Mouse (Mus musculus) liver, postnatal 0 days (tissue): ENCODE measurements around the gene Slc24a2. TPM values are rescaled to one million over a fixed set of nuclear protein-coding genes. Genes with fewer than 3 reads are reported as not detected.

Experiments used
- ATAC-seq: fragments of 200-750 bp; cut with Nextera tagmentation; 2 replicates; pipeline ENCODE4 v1.8.0; 2017; ENCODE audit warnings: mild to moderate bottlenecking, moderate library complexity
- DNase-seq: peaks from one replicate; pipeline ENCODE4 v3.0.0-alpha.2; 2016
- H3K27ac ChIP-seq: fragments of 300-500 bp; sonication (generic); 2 replicates; pipeline ENCODE4 v1.5.1; 2014; ENCODE audit warnings: antibody characterized with exemption, moderate library complexity, mild to moderate bottlenecking, low read depth
- H3K27me3 ChIP-seq: fragments of 300-500 bp; sonication (generic); 2 replicates; pipeline ENCODE4 v1.6.1; 2014; ENCODE audit warnings: low read length, control low read depth, mixed read lengths; ENCODE audit not compliant: insufficient read depth
- H3K36me3 ChIP-seq: fragments of 300-500 bp; sonication (generic); replicated peaks from 2 replicates; pipeline ENCODE4 v1.6.1; 2014; ENCODE audit warnings: mild to moderate bottlenecking, control low read depth, low read length, moderate library complexity, mixed read lengths; ENCODE audit not compliant: insufficient read depth
- H3K4me1 ChIP-seq: fragments of 300-500 bp; sonication (generic); 2 replicates; pipeline ENCODE4 v1.6.1; 2014; ENCODE audit warnings: antibody characterized with exemption, mild to moderate bottlenecking, control low read depth; ENCODE audit not compliant: insufficient read depth
- H3K4me2 ChIP-seq: fragments of 300-500 bp; sonication (generic); 2 replicates; pipeline ENCODE4 v1.6.1; 2014; ENCODE audit warnings: low read depth, mild to moderate bottlenecking, low read length, moderate library complexity, mixed read lengths
- H3K4me3 ChIP-seq: fragments of 300-500 bp; sonication (generic); 2 replicates; pipeline ENCODE4 v1.5.1; 2014; ENCODE audit warnings: low read depth, low read length
- H3K9ac ChIP-seq: fragments of 300-500 bp; sonication (generic); replicated peaks from 2 replicates; pipeline ENCODE4 v1.6.1; 2014; ENCODE audit warnings: mild to moderate bottlenecking, moderate library complexity
- H3K9me3 ChIP-seq: fragments of 300-500 bp; sonication (generic); 2 replicates; pipeline ENCODE4 v1.6.1; 2016; ENCODE audit warnings: mild to moderate bottlenecking, control low read depth, low read length, mixed read lengths
- CTCF ChIP-seq: sonication (generic); IDR thresholded peaks from 2 replicates; pipeline ENCODE4 v1.5.1; 2016; ENCODE audit warnings: antibody characterized with exemption, low read depth
- EP300 ChIP-seq: IDR thresholded peaks from 2 replicates; pipeline ENCODE4 v1.6.1; 2016; ENCODE audit warnings: antibody characterized with exemption, low read depth, mild to moderate bottlenecking
- WGBS: fragments of 180-500 bp; shearing (Covaris S2); extraction: QIAGEN DNeasy Blood & Tissue Kit; methylation state at CpG from one replicate; pipeline ENCODE4 v1.1.7; 2014; ENCODE audit not compliant: insufficient replicate concordance; 5-methylcytosine and 5-hydroxymethylcytosine counted together
- polyA plus RNA-seq: library from polyadenylated mRNA; unstranded; fragments of >200 nt; fragmentation: Nextera tagmentation; extraction: Ambion mirVana; gene quantifications from 2 replicates; pipeline ENCODE4 v1.2.1, GENCODE M21; 2015

Gene Slc24a2
- polyA plus RNA-seq, 1 experiment from 2014 or later: not detected

DNA sequence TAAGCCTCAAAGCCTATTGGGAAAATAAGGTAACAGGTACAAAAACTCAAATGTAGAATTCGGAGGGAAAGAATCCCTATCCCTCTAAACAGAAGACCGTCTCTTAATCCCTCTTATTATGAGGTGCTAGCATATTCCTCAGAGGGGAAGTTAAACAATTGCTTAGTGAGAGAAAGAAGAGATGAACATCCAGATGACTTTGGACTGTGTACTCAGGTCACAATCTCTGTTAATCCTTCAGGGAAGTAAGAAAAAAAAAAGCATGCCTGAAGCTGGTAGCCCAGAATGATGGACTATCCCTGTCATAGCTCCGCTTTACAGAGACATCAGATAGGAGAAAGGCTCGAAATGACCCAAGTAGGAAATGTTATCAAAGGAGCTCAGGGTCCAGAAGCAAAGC, 151.0 kb downstream of the Slc24a2 start:
- Histone ChIP-seq H3K4me1 (no peaks in the 10 kb centered on the region), H3K9me3 (no peaks in the 10 kb centered on the region), H3K36me3 (no peaks in the 10 kb centered on the region), H3K4me3 (no peak overlapping the region), H3K27ac (no peak overlapping the region), H3K27me3 (no peaks in the 10 kb centered on the region), H3K9ac (no peak overlapping the region), H3K4me2 (no peak overlapping the region)
- WGBS: 70% methylated on average over 4 of the region's 4 CpGs
- DNase-seq (no peak), ATAC-seq (no peak)
- no peak for TF ChIP-seq EP300
- no peak for TF ChIP-seq CTCF

DNA sequence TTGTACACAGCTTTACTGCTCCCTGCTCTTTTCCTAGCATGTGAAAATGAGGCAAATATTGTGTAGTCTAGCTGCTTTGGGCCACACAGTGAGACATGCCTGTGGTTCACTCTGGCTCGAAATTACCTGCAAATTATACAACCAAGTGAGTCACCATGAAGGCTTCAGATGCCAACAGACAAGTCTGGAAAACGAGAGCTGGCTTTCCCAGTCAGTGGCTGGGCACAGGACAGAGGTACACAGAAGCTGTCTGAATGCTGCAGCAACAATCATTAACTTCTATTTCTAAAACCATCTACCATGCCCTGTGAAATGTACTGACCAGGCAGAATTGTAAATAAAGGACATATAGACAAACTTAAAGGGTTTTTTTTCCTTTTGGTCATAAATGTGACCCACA, 151.6 kb downstream of the Slc24a2 start:
- Histone ChIP-seq H3K9me3 (no peaks in the 10 kb centered on the region), H3K9ac (no peak overlapping the region), H3K27me3 (no peaks in the 10 kb centered on the region), H3K27ac (no peak overlapping the region), H3K4me2 (no peak overlapping the region), H3K36me3 (no peaks in the 10 kb centered on the region), H3K4me3 (no peak overlapping the region), H3K4me1 (no peaks in the 10 kb centered on the region)
- no peak for ATAC-seq
- no peak for DNase-seq
- WGBS: 41% methylated on average over 2 of the region's 2 CpGs
- TF ChIP-seq EP300 (no peak), CTCF (no peak)

DNA sequence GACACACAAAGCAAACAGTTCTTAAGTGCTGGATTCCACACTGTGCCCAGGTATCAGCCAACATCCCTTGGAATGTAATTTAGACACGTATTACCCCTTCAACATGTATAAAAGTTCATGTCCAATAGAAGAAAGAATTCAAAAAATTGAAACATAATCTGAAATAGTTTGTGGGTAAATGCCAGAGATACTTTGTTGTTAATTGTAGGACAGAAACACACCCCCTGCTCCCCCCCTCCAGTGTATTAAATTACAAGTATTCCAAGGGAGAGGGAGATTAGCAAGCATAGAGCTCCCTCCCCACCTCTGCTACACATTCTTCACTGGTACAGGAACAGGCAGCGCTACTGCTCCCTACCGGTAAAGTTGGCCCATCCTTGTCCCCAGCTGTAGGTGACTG, 154.5 kb downstream of the Slc24a2 start:
- Histone ChIP-seq H3K9me3 (no peaks in the 10 kb centered on the region), H3K9ac (no peak overlapping the region), H3K4me2 (no peak overlapping the region), H3K27me3 (no peaks in the 10 kb centered on the region), H3K4me3 (no peak overlapping the region), H3K36me3 (no peaks in the 10 kb centered on the region), H3K27ac (no peak overlapping the region), H3K4me1 (no peaks in the 10 kb centered on the region)
- ATAC-seq (no peak), DNase-seq (no peak)
- TF ChIP-seq CTCF: no peak
- TF ChIP-seq EP300: no peak
- 61% methylated on average over 3 of the region's 3 CpGs for WGBS

DNA sequence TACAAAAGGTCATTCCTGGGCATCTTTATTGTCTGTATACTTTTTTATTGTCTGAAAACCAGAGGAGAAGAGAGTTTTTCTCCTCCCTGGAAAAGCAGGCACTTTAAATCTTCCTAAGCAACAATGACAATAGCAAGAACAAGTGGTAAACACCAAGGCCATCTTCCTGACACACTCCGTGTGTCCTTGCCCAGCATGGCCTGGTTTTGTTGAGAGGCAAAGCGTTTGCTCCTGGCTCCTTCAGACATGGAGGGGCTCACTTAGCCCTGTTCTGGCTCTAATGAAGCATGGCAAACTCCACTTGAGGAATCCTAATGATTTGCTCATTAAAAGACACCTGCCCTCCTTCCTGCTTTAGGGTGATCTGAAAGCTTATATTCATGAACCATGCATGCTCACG, 162.2 kb downstream of the Slc24a2 start:
- no peak for ATAC-seq
- H3K9ac ChIP-seq: no peak overlapping the region
- 64% methylated on average over 3 of the region's 3 CpGs for WGBS

DNA sequence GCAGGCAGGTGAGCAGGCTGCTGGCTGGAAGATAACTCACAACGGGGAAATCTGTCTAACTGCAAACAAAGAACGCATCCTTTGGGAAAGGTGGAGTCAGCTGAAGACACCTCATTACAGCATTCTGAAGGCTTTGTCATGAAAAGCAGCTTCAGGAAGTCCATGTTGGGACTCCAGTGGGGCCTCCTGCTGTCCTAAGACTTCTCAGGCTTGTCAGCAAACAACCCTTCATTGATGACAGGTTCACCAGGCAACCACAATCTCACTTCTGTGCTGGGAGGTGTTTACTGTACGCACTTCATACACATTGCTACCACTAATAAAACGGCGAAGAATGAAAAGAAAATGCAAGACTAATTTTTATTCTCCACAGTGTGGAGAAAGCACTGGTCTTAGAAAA, 165.1 kb downstream of the Slc24a2 start:
- WGBS: 69% methylated on average over 5 of the region's 5 CpGs
- no peak overlapping the region for H3K4me3 ChIP-seq
- no peaks in the 10 kb centered on the region for H3K36me3 ChIP-seq
- no peak overlapping the region for H3K27ac ChIP-seq
- H3K4me2 ChIP-seq: no peak overlapping the region
- H3K9ac ChIP-seq: no peak overlapping the region
- TF ChIP-seq CTCF (no peak), EP300 (no peak)
- no peaks in the 10 kb centered on the region for H3K9me3 ChIP-seq
- DNase-seq (no peak), ATAC-seq (no peak)
- no peaks in the 10 kb centered on the region for H3K27me3 ChIP-seq
- no peaks in the 10 kb centered on the region for H3K4me1 ChIP-seq

More for the DNA sequence above, 162.2 kb downstream of the Slc24a2 start:
- no peaks in the 10 kb centered on the region for H3K9me3 ChIP-seq
- DNase-seq: no peak
- H3K27me3 ChIP-seq: no peaks in the 10 kb centered on the region
- H3K36me3 ChIP-seq: no peaks in the 10 kb centered on the region
- no peaks in the 10 kb centered on the region for H3K4me1 ChIP-seq
- no peak overlapping the region for H3K4me2 ChIP-seq
- no peak for TF ChIP-seq EP300
- no peak for TF ChIP-seq CTCF
- H3K4me3 ChIP-seq: no peak overlapping the region
- H3K27ac ChIP-seq: no peak overlapping the region

DNA sequence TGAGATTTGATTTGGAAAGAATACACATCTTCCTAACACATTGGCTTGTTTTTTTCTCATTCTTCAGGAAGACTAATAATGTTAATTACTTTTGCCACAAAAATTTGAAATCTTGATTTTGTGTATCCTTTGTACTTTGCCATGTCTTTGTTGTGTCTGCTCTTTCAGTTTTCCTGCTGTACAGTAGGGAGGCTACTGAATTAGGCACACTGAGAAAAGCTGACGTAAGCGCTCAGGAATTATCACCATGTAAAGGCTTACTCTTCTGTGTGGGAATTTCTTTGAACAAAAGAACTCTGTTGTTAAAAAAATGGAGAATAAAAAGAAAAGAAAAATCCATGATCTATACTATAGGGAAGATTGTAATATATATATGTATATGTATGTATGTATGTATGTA, 165.7 kb downstream of the Slc24a2 start:
- Histone ChIP-seq H3K4me2 (no peak overlapping the region), H3K9me3 (no peaks in the 10 kb centered on the region), H3K27ac (no peak overlapping the region), H3K27me3 (no peaks in the 10 kb centered on the region), H3K4me1 (no peaks in the 10 kb centered on the region), H3K4me3 (no peak overlapping the region), H3K36me3 (no peaks in the 10 kb centered on the region), H3K9ac (no peak overlapping the region)
- 83% methylated on average over 2 of the region's 2 CpGs for WGBS
- no peak for ATAC-seq
- DNase-seq: no peak
- TF ChIP-seq CTCF: no peak
- no peak for TF ChIP-seq EP300

DNA sequence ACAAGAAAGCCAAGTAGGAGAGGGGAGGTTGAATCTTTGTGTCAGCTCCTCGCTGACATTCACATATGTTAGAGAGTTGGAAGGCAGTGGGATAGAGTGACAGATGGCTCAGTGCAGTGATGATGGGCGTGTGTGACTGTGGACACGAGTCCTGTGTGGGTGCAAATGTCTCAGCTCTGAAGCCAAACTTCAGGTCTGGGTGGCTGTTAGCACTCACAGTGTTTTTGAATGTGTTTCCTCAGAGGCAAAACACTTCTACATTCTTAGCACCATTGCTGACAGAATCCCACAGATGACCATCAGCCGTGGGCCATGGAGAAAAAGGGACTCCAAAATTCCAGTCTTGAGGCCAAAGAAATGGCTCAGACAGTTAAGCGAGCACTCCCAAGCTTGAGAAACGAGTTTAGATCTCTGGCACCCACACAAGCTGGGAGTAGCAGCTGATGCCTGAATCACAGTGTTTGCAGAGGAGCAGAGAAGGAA, 167.5 kb downstream of the Slc24a2 start:
- Histone ChIP-seq H3K9me3 (no peaks in the 10 kb centered on the region), H3K4me1 (no peaks in the 10 kb centered on the region), H3K9ac (no peak overlapping the region), H3K4me2 (no peak overlapping the region), H3K36me3 (no peaks in the 10 kb centered on the region), H3K27ac (no peak overlapping the region), H3K4me3 (no peak overlapping the region), H3K27me3 (no peaks in the 10 kb centered on the region)
- TF ChIP-seq EP300 (no peak), CTCF (no peak)
- no peak for DNase-seq
- 55% methylated on average over 6 of the region's 6 CpGs for WGBS
- no peak for ATAC-seq
